Mouse (Mus musculus) forebrain, embryonic 12.5 days (tissue): ENCODE measurements at regions not wholly inside any gene's neighbourhood (a gene's known extent, or its start where the extent isn't known, plus 50 kb on each side); places are given as distances from the start of the nearest gene placed in this dataset.

Source experiments
- ATAC-seq: fragments of 200-750 bp; cut with Nextera tagmentation; 2 replicates; pipeline ENCODE4 v1.8.0; 2017; ENCODE audit warnings: moderate TSS enrichment; ENCODE audit not compliant: low FRiP score
- H3K27ac ChIP-seq: fragments of 300-500 bp; sonication (generic); 2 replicates; pipeline ENCODE4 v1.5.1; 2016; ENCODE audit warnings: mild to moderate bottlenecking
- H3K27me3 ChIP-seq: fragments of 300-500 bp; sonication (generic); 2 replicates; pipeline ENCODE4 v1.6.1; 2016; ENCODE audit warnings: mild to moderate bottlenecking
- H3K36me3 ChIP-seq: fragments of 300-500 bp; sonication (generic); replicated peaks from 2 replicates; pipeline ENCODE4 v1.6.1; 2016; ENCODE audit warnings: mild to moderate bottlenecking
- H3K4me1 ChIP-seq: fragments of 300-500 bp; sonication (generic); 2 replicates; pipeline ENCODE4 v1.6.1; 2016
- H3K4me2 ChIP-seq: fragments of 300-500 bp; sonication (generic); 2 replicates; pipeline ENCODE4 v1.6.1; 2016; ENCODE audit warnings: mild to moderate bottlenecking, moderate library complexity
- H3K4me3 ChIP-seq: fragments of 300-500 bp; sonication (generic); replicated peaks from 2 replicates; pipeline ENCODE4 v1.5.1; 2016; ENCODE audit warnings: mild to moderate bottlenecking
- H3K9ac ChIP-seq: fragments of 300-500 bp; sonication (generic); 2 replicates; pipeline ENCODE4 v1.6.1; 2016; ENCODE audit warnings: mild to moderate bottlenecking
- H3K9me3 ChIP-seq: fragments of 300-500 bp; sonication (generic); 2 replicates; pipeline ENCODE4 v1.6.1; 2016
- WGBS: fragments of 180-500 bp; shearing (Covaris S2); methylation state at CpG from one replicate; pipeline ENCODE4 v1.1.7; 2016; 5-methylcytosine and 5-hydroxymethylcytosine counted together

DNA sequence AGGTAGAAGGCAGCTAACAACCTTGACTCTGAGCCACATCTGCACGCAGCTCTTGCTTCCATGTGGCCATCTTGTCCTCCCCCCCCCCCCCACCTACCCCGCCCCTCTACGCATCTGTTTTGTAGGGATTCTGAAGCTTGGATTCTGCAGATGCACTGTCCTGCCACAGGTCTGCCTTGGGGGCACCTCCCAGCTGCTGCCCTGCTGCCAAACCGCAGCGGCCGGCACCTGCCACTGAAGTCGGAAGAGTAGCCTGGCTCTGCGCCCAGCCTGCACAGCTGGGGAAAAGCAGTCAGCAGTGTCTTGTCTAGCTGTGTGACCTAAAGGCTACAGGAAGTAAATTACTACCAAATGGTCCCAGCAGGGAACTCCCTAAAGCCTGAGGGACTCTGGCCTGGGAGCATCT lies 119.3 kb downstream of the Ddx1 start:
- Histone ChIP-seq H3K4me1 (0 out of 2 replicates have a peak, but pooled peaks cover 3% of the 10 kb centered on the region), H3K9ac (no peak overlapping the region), H3K36me3 (no peaks in the 10 kb centered on the region), H3K27me3 (no peaks in the 10 kb centered on the region), H3K4me3 (no peak overlapping the region), H3K27ac (no peak overlapping the region), H3K4me2 (no peak overlapping the region), H3K9me3 (no peaks in the 10 kb centered on the region)
- 87% methylated on average over 7 of the region's 8 CpGs for WGBS
- ATAC-seq = no peak

DNA sequence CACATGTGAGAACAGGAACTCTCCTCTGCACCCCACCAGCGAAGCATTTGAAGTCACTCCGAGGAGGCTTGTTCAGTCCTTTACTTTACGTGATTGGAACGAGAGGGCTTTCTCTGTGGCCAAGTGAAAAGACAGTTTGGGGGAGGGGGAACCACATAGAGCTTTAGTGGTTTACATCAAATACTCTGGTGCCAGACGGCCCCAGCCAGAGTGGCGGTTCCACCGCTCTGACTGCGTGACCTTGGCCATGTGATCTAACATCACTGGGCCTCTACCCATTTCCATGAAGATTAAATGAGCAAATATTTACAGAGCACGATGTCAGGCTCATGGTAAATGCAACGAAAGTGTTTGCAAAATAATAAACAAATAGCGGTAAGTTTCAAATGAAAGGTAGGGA lies 121.6 kb downstream of the Ddx1 start:
- H3K4me3 ChIP-seq = no peak overlapping the region
- 80% methylated on average over 11 of the region's 11 CpGs for WGBS
- no peak overlapping the region for H3K27ac ChIP-seq
- no peaks in the 10 kb centered on the region for H3K9me3 ChIP-seq
- no peak overlapping the region for H3K4me2 ChIP-seq
- ATAC-seq = no peak
- H3K4me1 ChIP-seq = 0 out of 2 replicates have a peak, but pooled peaks cover 4% of the 10 kb centered on the region
- no peak overlapping the region for H3K9ac ChIP-seq
- H3K36me3 ChIP-seq = no peaks in the 10 kb centered on the region
- no peaks in the 10 kb centered on the region for H3K27me3 ChIP-seq

DNA sequence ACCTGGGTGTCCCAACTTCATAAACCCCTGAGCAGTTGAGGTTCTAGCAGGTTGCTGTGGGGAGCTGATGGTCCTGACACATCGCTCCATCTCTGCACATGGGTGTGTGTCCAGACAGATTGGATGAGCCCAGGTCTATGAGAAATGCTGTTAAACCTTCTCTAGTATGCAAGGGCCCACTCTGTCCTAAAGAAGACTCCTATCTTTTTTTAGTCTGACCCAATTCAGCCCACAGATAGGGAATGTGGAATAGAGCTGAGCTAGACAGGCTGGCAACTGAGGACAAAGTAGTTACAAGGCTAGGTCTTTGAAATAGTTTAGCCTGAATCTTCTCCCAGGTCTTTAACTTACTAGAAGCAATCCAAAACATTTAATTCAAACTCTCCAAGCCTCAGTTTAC lies 124.0 kb downstream of the Ddx1 start:
- WGBS = 100% methylated on average over 1 of the region's 1 CpGs
- H3K27me3 ChIP-seq = no peaks in the 10 kb centered on the region
- no peak overlapping the region for H3K9ac ChIP-seq
- no peak overlapping the region for H3K4me2 ChIP-seq
- no peak for ATAC-seq
- H3K4me1 ChIP-seq = 0 out of 2 replicates have a peak, but pooled peaks cover 6% of the 10 kb centered on the region
- H3K36me3 ChIP-seq = no peaks in the 10 kb centered on the region
- no peak overlapping the region for H3K27ac ChIP-seq
- no peaks in the 10 kb centered on the region for H3K9me3 ChIP-seq
- no peak overlapping the region for H3K4me3 ChIP-seq

DNA sequence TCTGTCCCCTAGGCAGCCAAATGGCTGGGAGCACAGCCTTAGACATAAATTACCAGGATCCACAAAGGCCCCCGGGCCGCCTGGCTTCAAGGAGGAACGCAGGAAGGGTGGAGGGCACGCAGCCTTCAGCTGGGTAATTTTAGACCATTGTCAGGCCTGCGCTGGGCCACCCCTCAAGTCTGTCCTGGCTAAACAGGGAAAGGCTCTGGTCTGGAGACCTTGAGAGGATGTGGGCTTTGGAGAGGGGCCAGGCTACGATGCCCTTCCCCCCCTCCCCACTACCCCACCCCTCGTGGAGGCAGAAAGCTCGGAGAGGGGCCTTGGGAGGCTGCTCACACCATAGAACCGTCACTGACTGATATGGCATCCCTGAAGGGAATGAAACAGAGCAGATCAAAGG lies 126.7 kb downstream of the Ddx1 start:
- no peak for ATAC-seq
- H3K36me3 ChIP-seq = no peaks in the 10 kb centered on the region
- no peak overlapping the region for H3K9ac ChIP-seq
- WGBS = 63% methylated on average over 9 of the region's 9 CpGs
- H3K4me3 ChIP-seq = no peak overlapping the region
- 0 out of 2 replicates have a peak, but pooled peaks cover 3% of the 10 kb centered on the region for H3K4me1 ChIP-seq
- no peaks in the 10 kb centered on the region for H3K27me3 ChIP-seq
- no peaks in the 10 kb centered on the region for H3K9me3 ChIP-seq
- H3K4me2 ChIP-seq = no peak overlapping the region
- no peak overlapping the region for H3K27ac ChIP-seq

DNA sequence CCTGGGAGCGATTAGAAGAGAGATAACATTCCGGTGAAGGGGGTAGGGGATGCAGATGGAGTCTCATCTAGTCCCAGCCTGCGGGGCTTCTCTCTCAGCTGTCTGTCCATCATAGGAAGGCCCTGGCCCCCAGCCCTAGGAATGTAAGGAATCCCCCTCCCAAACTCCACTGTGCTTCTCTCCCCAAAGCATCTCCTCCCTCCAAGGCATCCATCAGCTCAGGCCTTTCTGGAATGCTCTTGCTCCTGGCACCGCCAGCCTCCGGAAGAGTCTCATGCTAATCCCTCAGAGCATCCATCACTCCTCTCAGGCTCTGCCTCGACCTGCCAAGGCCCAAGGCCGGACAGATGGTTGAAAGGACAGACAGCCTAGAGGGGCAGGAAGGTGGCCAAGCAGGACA lies 128.4 kb downstream of the Ddx1 start:
- H3K4me1 ChIP-seq = 0 out of 2 replicates have a peak, but pooled peaks cover 3% of the 10 kb centered on the region

DNA sequence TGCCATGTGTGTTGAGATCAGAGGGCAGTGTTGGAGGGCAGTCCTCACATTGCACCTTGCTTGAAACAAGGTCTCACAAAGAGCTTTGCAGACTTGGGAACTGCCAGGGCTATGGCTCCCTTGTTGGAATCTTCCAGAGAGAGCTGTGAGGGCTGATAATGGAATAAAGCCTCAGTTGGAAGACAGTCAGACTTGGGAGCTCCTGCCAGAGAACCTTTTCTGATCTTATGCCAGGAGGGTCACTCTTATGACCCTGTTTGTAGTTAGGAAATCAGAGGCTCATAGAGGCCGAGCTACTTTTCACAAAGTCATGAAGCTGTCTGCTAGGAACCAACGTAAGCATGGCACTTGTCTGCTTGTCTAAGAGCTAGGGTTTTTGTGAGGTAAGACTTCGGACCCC lies 129.4 kb downstream of the Ddx1 start:
- Histone ChIP-seq H3K36me3 (no peaks in the 10 kb centered on the region), H3K27me3 (no peaks in the 10 kb centered on the region), H3K4me1 (0 out of 2 replicates have a peak, but pooled peaks cover 3% of the 10 kb centered on the region), H3K9me3 (no peaks in the 10 kb centered on the region), H3K9ac (no peak overlapping the region), H3K4me3 (no peak overlapping the region), H3K27ac (no peak overlapping the region), H3K4me2 (no peak overlapping the region)
- 91% methylated on average over 3 of the region's 3 CpGs for WGBS
- ATAC-seq = no peak

More for the DNA sequence above, 128.4 kb downstream of the Ddx1 start:
- no peak overlapping the region for H3K27ac ChIP-seq
- H3K9me3 ChIP-seq = no peaks in the 10 kb centered on the region
- H3K9ac ChIP-seq = no peak overlapping the region
- H3K4me3 ChIP-seq = no peak overlapping the region
- no peak overlapping the region for H3K4me2 ChIP-seq
- no peaks in the 10 kb centered on the region for H3K36me3 ChIP-seq
- 72% methylated on average over 7 of the region's 7 CpGs for WGBS
- no peak for ATAC-seq
- H3K27me3 ChIP-seq = no peaks in the 10 kb centered on the region

DNA sequence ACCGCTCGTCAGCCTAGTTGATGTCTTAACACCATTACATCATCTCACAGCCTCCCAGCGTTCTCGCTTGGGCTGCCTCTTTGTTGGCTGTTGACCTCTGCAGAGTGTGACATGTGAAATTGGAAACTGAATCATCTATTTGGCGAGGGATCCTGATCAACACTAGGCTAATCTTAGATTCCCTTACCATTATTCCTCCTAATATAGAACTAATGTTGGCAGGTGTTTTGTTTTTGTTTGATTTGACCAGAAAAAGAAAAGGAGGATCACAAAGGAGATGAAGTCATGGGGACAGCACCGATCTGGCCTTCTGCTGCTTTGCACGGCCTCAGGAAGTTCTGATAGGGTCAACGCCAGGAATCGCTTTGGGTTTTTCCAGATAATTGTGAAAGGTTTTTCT lies 131.0 kb downstream of the Ddx1 start:
- 72% methylated on average over 9 of the region's 9 CpGs for WGBS
- Histone ChIP-seq H3K9me3 (no peaks in the 10 kb centered on the region), H3K4me1 (0 out of 2 replicates have a peak, but pooled peaks cover 3% of the 10 kb centered on the region), H3K9ac (no peak overlapping the region), H3K4me2 (no peak overlapping the region), H3K27ac (no peak overlapping the region), H3K4me3 (no peak overlapping the region), H3K27me3 (no peaks in the 10 kb centered on the region), H3K36me3 (no peaks in the 10 kb centered on the region)
- no peak for ATAC-seq

DNA sequence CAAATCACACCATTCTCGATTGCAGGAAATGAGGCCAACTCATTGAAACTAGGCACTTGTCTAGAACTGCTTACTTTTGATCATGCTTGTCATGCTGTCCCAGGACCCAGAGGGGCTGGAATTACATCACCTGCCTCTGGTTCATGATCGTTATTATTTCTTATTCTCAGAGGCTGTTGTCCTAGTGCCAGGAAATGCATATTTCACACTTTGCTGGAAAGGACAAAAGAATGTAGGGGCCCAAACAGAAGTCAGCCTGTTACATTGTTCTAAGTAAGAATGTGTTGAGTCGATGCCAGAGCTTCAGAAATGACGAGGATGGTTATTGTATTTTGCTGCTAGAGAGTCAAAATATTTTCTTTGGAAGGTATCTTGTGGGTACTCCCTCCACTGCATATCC lies 134.7 kb downstream of the Ddx1 start:
- Histone ChIP-seq H3K4me3 (no peak overlapping the region), H3K36me3 (no peaks in the 10 kb centered on the region), H3K9ac (no peak overlapping the region), H3K9me3 (no peaks in the 10 kb centered on the region), H3K27me3 (no peaks in the 10 kb centered on the region), H3K4me1 (no peaks in the 10 kb centered on the region), H3K27ac (no peak overlapping the region), H3K4me2 (no peak overlapping the region)
- 68% methylated on average over 4 of the region's 4 CpGs for WGBS
- ATAC-seq = no peak

DNA sequence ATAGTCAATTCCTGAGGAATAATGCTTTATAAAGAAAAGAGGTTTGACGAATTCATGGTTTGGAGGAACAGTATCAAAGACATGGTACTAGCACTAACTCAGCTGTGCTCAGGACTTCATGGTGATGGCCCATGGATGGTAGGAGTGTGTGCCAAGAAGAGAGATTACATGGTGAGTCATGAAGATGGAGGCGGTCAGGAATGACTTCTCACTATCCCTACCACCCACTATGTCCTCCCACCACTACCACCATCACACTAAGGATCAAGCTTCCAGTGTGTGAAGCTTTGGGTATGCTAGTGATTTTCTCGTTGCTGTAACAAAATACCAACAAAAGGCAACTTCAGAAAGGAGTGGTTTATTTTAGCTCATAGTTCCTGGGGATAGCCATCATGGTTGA lies 142.1 kb downstream of the Ddx1 start:
- no peak for ATAC-seq
- Histone ChIP-seq H3K27ac (no peak overlapping the region), H3K4me1 (peaks cover 7% of the 10 kb centered on the region; the same call in 1 of the 2 replicates), H3K4me3 (no peak overlapping the region), H3K9me3 (no peaks in the 10 kb centered on the region), H3K36me3 (no peaks in the 10 kb centered on the region), H3K4me2 (no peak overlapping the region), H3K27me3 (peaks cover 14% of the 10 kb centered on the region), H3K9ac (no peak overlapping the region)
- WGBS = 89% methylated on average over 3 of the region's 3 CpGs

DNA sequence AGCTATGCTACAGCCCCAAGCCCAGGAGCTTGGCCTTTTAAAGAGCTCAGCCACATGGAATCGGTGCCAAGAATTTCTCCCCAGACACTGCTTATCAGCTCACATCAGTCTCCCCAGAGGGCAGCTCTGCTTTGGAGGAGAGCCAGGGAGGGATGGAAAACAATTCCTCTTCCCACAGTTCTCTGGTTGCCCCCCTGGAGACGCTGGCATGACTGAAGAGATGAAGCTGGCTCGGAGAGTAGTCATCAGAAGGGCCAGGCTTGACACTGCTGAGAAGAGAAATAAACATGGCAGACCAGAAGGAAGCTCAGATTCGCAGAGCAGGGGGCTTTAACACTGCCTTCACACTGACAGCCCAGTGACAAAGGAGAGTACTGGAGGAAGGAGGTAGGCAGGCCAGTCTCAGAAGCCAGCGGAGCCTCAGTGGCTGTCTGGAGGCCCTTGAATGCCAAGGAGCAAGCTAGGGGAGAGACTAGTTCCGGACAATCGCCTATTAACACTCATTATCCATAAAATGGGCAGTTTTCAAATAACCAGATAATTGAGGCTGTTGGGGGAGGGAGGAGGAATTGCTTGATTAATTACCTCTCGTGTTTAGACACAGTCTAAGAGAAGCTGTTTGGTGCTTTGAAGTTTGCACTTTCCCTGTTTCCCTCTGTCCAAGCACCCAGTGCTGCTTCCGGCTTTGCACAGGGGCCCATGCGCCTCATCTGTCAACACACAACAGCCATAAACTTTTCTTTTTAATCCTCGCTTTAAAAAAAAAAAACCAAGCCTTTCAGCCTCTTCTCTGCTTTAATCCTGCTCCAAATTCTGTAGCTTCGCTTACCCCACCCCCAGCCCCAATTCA lies 148.3 kb downstream of the Ddx1 start:
- Histone ChIP-seq H3K27me3 (peaks cover 17% of the 10 kb centered on the region), H3K27ac (peak overlapping the region; percentile 2; the same call in 1 of the 2 replicates), H3K4me1 (peaks cover 22% of the 10 kb centered on the region), H3K4me3 (no peak overlapping the region), H3K4me2 (no peak overlapping the region; the same call in 1 of the 2 replicates), H3K36me3 (no peaks in the 10 kb centered on the region), H3K9ac (no peak overlapping the region), H3K9me3 (no peaks in the 10 kb centered on the region)
- 23% methylated on average over 12 of the region's 12 CpGs for WGBS
- peak; percentile 49; the same call in 1 of the 2 replicates for ATAC-seq

DNA sequence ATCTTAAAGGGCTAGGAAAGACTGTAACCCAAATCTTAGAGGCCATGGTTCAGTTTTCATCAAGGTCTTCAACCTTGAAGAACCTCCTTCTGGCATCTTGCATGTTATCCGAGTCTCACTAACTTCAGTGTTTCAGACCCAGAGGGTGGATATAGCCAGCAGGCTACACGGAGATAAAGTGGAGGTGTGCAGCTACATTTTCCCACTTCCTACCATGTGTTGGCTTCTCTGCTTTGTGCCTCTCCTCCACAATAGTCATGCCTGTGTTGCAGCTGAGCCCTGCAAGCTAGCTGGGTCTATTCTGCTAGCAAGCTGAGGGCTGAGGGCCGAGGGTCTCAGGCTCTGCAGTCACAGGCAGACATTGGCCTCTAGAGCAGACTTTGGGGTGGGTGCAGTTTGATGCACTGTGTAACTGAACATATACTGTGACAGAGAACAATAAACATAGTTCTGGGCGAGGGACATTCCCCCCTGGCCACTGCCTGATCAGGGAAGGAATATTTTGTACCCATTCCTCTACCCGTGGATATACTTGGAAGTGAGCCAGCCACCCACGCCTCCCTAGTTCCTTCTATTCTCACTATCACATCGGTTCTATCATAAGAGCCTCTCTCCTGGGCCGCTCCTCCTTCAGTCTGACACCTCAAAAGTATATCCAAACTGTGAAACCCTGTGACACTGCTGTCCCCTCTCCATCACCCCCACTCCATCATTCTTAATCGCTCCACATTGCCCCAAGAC lies 152.6 kb upstream of the Mycn start:
- H3K9ac ChIP-seq = no peak overlapping the region
- H3K4me1 ChIP-seq = no peaks in the 10 kb centered on the region
- H3K9me3 ChIP-seq = no peaks in the 10 kb centered on the region
- 85% methylated on average over 9 of the region's 9 CpGs for WGBS
- H3K36me3 ChIP-seq = no peaks in the 10 kb centered on the region
- H3K27me3 ChIP-seq = no peaks in the 10 kb centered on the region
- no peak for ATAC-seq
- no peak overlapping the region for H3K4me2 ChIP-seq
- no peak overlapping the region for H3K4me3 ChIP-seq
- H3K27ac ChIP-seq = no peak overlapping the region

DNA sequence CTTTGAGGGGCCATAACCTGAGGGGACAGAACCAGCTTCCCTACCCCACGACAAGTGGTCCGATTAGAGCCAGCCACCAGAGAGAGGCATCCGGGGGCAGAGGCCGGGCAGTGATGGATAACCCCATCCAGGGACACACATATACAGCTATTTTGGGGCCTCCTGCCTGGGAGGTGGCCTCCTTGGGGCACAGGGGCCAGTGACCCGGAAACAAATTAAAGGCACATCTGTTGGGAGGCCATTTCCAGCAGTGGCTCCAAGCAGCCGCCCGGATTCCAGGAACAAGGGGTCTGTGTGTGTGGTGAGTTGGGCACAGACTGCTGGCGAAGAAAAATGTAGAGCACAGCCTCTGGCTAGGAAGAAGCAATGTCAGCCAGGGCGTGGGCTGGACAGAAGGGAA lies 144.2 kb upstream of the Mycn start:
- WGBS = 76% methylated on average over 9 of the region's 9 CpGs

More for the DNA sequence above, 144.2 kb upstream of the Mycn start:
- Histone ChIP-seq H3K27me3 (0 out of 2 replicates have a peak, but pooled peaks cover 4% of the 10 kb centered on the region), H3K4me1 (peaks cover 7% of the 10 kb centered on the region), H3K27ac (no peak overlapping the region), H3K9me3 (no peaks in the 10 kb centered on the region), H3K4me2 (no peak overlapping the region), H3K9ac (no peak overlapping the region), H3K36me3 (no peaks in the 10 kb centered on the region), H3K4me3 (no peak overlapping the region)
- no peak for ATAC-seq
